In the genomic region with DNA sequence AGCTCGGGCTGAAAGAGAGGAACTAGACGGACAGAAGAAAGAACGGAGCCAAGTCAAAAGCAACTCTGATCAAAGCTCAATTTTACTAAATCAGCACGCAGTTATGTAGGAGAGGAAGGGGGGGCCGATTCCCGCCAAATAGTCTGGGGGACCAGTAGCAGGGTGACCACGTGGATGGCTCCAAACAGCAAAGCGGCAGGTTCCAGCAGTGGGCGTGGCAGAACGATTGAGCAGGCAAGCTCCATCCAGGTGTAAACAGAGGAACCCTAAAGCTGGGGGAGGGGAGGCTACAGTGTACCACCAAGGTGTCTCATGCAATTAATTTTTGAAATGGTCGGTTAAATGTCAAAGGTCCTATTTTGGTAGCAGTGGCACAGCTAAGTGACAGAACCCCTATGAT, we compare ENCODE assay signal across 7 mouse cellular contexts.
A peak's percentile ranks its signal among the peaks of the same experiment; 100 is the strongest.
DNase-seq lines count a peak whose midpoint lies in the region; ATAC-seq and TF ChIP-seq lines count a peak whose summit lies in the region.
"Not testable (repeated sequence)": the region's sequence is repeated elsewhere in the genome, so short reads cannot be mapped to it uniquely, and the experiment has no call there.

No protein-coding gene starts in this region.

- not testable (repeated sequence) for ATAC-seq in embryonic facial prominence, embryonic 12.5 days (ENCODE audit: insufficient number of reproducible peaks, insufficient read depth, low FRiP score, low TSS enrichment); hindbrain, embryonic 15.5 days (ENCODE audit: low FRiP score, low read depth); limb, embryonic 11.5 days (ENCODE audit: insufficient number of reproducible peaks, low FRiP score, low TSS enrichment, low read depth); lung, embryonic 14.5 days (ENCODE audit: insufficient read depth); midbrain, embryonic 15.5 days (replicated peaks)

- not testable (repeated sequence) for H3K36me3 ChIP-seq in embryonic facial prominence, embryonic 12.5 days; hindbrain, embryonic 15.5 days; limb, embryonic 11.5 days (ENCODE audit: control insufficient read depth, insufficient read depth, low read length); lung, embryonic 14.5 days (ENCODE audit: insufficient read depth); midbrain, embryonic 15.5 days (replicated peaks); splenic B cell, adult 2 months (ENCODE audit: control insufficient read depth, insufficient read depth, low read length, poor library complexity, severe bottlenecking)

- H3K4me1 ChIP-seq in embryonic facial prominence, embryonic 12.5 days; hindbrain, embryonic 15.5 days (replicated peaks); limb, embryonic 11.5 days (ENCODE audit: control insufficient read depth, insufficient read depth, low read length); lung, embryonic 14.5 days (ENCODE audit: insufficient read depth); midbrain, embryonic 15.5 days: not testable (repeated sequence)

- H3K27ac ChIP-seq in embryonic facial prominence, embryonic 12.5 days; hindbrain, embryonic 15.5 days (replicated peaks); limb, embryonic 11.5 days (replicated peaks; ENCODE audit: low read depth, low read length); lung, embryonic 14.5 days (ENCODE audit: low read depth); midbrain, embryonic 15.5 days: not testable (repeated sequence)

- WGBS in embryonic facial prominence, embryonic 12.5 days: 20% methylated on average over 11 of the region's 11 CpGs
- WGBS in hindbrain, embryonic 15.5 days: 25% methylated on average over 11 of the region's 11 CpGs
- 21% methylated on average over 11 of the region's 11 CpGs for WGBS in limb, embryonic 11.5 days
- WGBS in lung, embryonic 14.5 days: 13% methylated on average over 11 of the region's 11 CpGs
- WGBS in midbrain, embryonic 15.5 days: 23% methylated on average over 11 of the region's 11 CpGs

- H3K4me2 ChIP-seq in embryonic facial prominence, embryonic 12.5 days (replicated peaks): peak overlapping the region; percentile 35
- H3K4me2 ChIP-seq in hindbrain, embryonic 15.5 days: peak overlapping the region; percentile 42
- H3K4me2 ChIP-seq in limb, embryonic 11.5 days (ENCODE audit: low read depth, severe bottlenecking): peak overlapping the region; percentile 4; the same call in 1 of the 2 replicates
- H3K4me2 ChIP-seq in lung, embryonic 14.5 days: peak overlapping the region; percentile 47
- peak overlapping the region; percentile 39 for H3K4me2 ChIP-seq in midbrain, embryonic 15.5 days

- DNase-seq in heart, adult 11 months: peak; percentile 90
- not testable (repeated sequence) for DNase-seq in limb, embryonic 11.5 days (ENCODE audit: low spot score); lung, embryonic 14.5 days
- DNase-seq in splenic B cell, adult 2 months (ENCODE audit: low read depth, low spot score): peak; percentile 51

- not testable (repeated sequence) for H3K27me3 ChIP-seq in embryonic facial prominence, embryonic 12.5 days; hindbrain, embryonic 15.5 days; limb, embryonic 11.5 days (ENCODE audit: control insufficient read depth, insufficient read depth, low read length); lung, embryonic 14.5 days (ENCODE audit: insufficient read depth, low read length); midbrain, embryonic 15.5 days (replicated peaks); splenic B cell, adult 2 months (ENCODE audit: control insufficient read depth, insufficient read depth, low read length, poor library complexity, severe bottlenecking)

- not testable (repeated sequence) for H3K9ac ChIP-seq in embryonic facial prominence, embryonic 12.5 days; hindbrain, embryonic 15.5 days; limb, embryonic 11.5 days (ENCODE audit: low read length); lung, embryonic 14.5 days; midbrain, embryonic 15.5 days

- H3K4me3 ChIP-seq in embryonic facial prominence, embryonic 12.5 days; limb, embryonic 11.5 days (ENCODE audit: low read depth, low read length); lung, embryonic 14.5 days (ENCODE audit: low read depth, low read length): not testable (repeated sequence)
- H3K4me3 ChIP-seq in hindbrain, embryonic 15.5 days: 0 out of 2 replicates have a peak overlapping the region, but pooled peaks have one; percentile 7
- 0 out of 2 replicates have a peak overlapping the region, but pooled peaks have one; percentile 9 for H3K4me3 ChIP-seq in midbrain, embryonic 15.5 days

- not testable (repeated sequence) for H3K9me3 ChIP-seq in embryonic facial prominence, embryonic 12.5 days; hindbrain, embryonic 15.5 days; limb, embryonic 11.5 days (ENCODE audit: control insufficient read depth, low read length); lung, embryonic 14.5 days (ENCODE audit: low read depth, low read length); midbrain, embryonic 15.5 days

- TF ChIP-seq CTCF in lung, embryonic 14.5 days (IDR thresholded peaks at IDR 0.05; ENCODE audit: low read depth): not testable (repeated sequence)
